30 mouse cellular contexts compared by ENCODE assay signal in the genomic region with DNA sequence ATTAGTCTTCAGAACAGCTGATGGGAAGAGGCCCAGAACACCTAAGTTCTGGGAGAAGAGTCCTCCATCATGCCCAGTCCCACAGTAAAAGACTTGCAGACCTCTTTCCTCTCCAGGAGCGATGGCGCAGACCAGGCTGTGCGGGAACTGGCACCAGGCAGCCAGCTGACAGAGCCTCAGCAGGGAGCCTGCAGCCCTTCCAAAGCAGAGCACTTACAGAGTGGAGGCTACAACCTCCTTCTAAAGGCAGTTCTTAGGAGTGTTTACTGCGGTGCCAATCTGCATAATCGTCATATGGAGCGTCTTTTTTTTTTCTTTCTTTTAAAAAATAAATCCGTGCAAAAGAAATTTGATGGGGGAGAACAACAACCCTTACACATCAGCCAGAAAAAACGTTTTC. TPM values are rescaled to one million over a fixed set of nuclear protein-coding genes. Genes with fewer than 3 reads are reported as not detected.
DNase-seq lines count a peak whose midpoint lies in the region; ATAC-seq lines count a peak whose summit lies in the region.
"Had no signal": no experiment of that assay in that cellular context is flagged by ENCODE, and none has a peak within 500 bp of the region (broad histone marks: within the 10 kb centered on the region; RNA-seq: fewer than 3 reads in every experiment).

No protein-coding gene starts in this region.

- H3K36me3 ChIP-seq in midbrain, embryonic 11.5 days (ENCODE audit: control insufficient read depth, insufficient read depth, low read length): no peaks in the 10 kb centered on the region; the same call in 1 of the 2 replicates
- H3K36me3 ChIP-seq in midbrain, embryonic 13.5 days: peaks cover 27% of the 10 kb centered on the region
- H3K36me3 ChIP-seq: embryonic facial prominence, embryonic 15.5 days; midbrain, embryonic 15.5 days; neural tube, embryonic 15.5 days had no signal

- ATAC-seq in cerebellum, adult (ENCODE audit: insufficient number of reproducible peaks, low FRiP score, low TSS enrichment): no peak
- no peak for ATAC-seq in midbrain, embryonic 11.5 days (ENCODE audit: low FRiP score)
- no peak for ATAC-seq in midbrain, embryonic 13.5 days
- ATAC-seq: forebrain, embryonic 14.5 days; midbrain, embryonic 15.5 days had no signal

- peaks cover 10% of the 10 kb centered on the region for H3K4me1 ChIP-seq in midbrain, embryonic 11.5 days (ENCODE audit: control insufficient read depth, insufficient read depth, low read length)
- H3K4me1 ChIP-seq in midbrain, embryonic 13.5 days (replicated peaks): peaks cover 40% of the 10 kb centered on the region

- H3K27me3 ChIP-seq in midbrain, embryonic 11.5 days (ENCODE audit: control insufficient read depth, insufficient read depth, low read length): no peaks in the 10 kb centered on the region
- no peaks in the 10 kb centered on the region for H3K27me3 ChIP-seq in midbrain, embryonic 13.5 days
- H3K27me3 ChIP-seq: embryonic facial prominence, embryonic 15.5 days; limb, embryonic 13.5 days; lung, embryonic 15.5 days; midbrain, embryonic 15.5 days; neural tube, embryonic 15.5 days had no signal

- H3K27ac ChIP-seq in midbrain, embryonic 11.5 days (ENCODE audit: low read depth, low read length): no peak overlapping the region
- no peak overlapping the region for H3K27ac ChIP-seq in midbrain, embryonic 13.5 days
- H3K27ac ChIP-seq: embryonic facial prominence, embryonic 10.5 days; embryonic facial prominence, embryonic 15.5 days; heart, adult 2 months; hindbrain, embryonic 10.5 days; limb, embryonic 13.5 days; lung, embryonic 15.5 days; midbrain, embryonic 15.5 days; neural tube, embryonic 15.5 days had no signal

- H3K9ac ChIP-seq in midbrain, embryonic 11.5 days (ENCODE audit: low read length): no peak overlapping the region
- no peak overlapping the region for H3K9ac ChIP-seq in midbrain, embryonic 13.5 days (replicated peaks)
- H3K9ac ChIP-seq: embryonic facial prominence, embryonic 15.5 days; limb, embryonic 13.5 days; lung, embryonic 15.5 days; midbrain, embryonic 15.5 days; neural tube, embryonic 15.5 days had no signal

- WGBS in midbrain, embryonic 11.5 days: 65% methylated on average over 8 of the region's 8 CpGs
- 60% methylated on average over 8 of the region's 8 CpGs for WGBS in midbrain, embryonic 13.5 days

- no peak overlapping the region for H3K4me2 ChIP-seq in midbrain, embryonic 11.5 days
- H3K4me2 ChIP-seq in midbrain, embryonic 13.5 days (replicated peaks): no peak overlapping the region
- H3K4me2 ChIP-seq: embryonic facial prominence, embryonic 15.5 days; limb, embryonic 13.5 days; liver, embryonic 11.5 days; lung, embryonic 15.5 days; midbrain, embryonic 15.5 days; neural tube, embryonic 15.5 days had no signal

- H3K4me3 ChIP-seq in midbrain, embryonic 11.5 days (ENCODE audit: low read depth, low read length): no peak overlapping the region
- H3K4me3 ChIP-seq in midbrain, embryonic 13.5 days (replicated peaks): no peak overlapping the region
- H3K4me3 ChIP-seq: embryonic facial prominence, embryonic 10.5 days; embryonic facial prominence, embryonic 15.5 days; heart, adult 2 months; hindbrain, embryonic 10.5 days; limb, embryonic 13.5 days; lung, embryonic 15.5 days; midbrain, embryonic 15.5 days; neural tube, embryonic 15.5 days had no signal

- peak; percentile 61 for DNase-seq in cerebellum, adult 11-12 months
- peak; percentile 68 for DNase-seq in midbrain, embryonic 11.5 days (ENCODE audit: low spot score, missing footprints)
- peak; percentile 67 for DNase-seq in cerebellum, adult 9-11 months
- DNase-seq in retina, embryonic 14.5 days (ENCODE audit: low spot score): peak; percentile 12
- no peak for DNase-seq in lung, postnatal 25 days (ENCODE audit: low spot score)
- no peak for DNase-seq in adrenal gland, postnatal 36 days
- DNase-seq: adrenal gland, adult 8-10 months; gastrocnemius, postnatal 25 days; heart, adult 2 months; heart, postnatal 14 days; kidney, adult 11 months; kidney, postnatal 14 days; layer of hippocampus, adult 9-11 months; lung, postnatal 36 days; right cerebral cortex, adult 18-20 months; spleen, adult 18-20 months; thymus, adult 18-20 months; thymus, postnatal 25 days had no signal

- no peaks in the 10 kb centered on the region for H3K9me3 ChIP-seq in midbrain, embryonic 11.5 days (ENCODE audit: control insufficient read depth, low read length)
- H3K9me3 ChIP-seq in midbrain, embryonic 13.5 days: no peaks in the 10 kb centered on the region
- H3K9me3 ChIP-seq: embryonic facial prominence, embryonic 10.5 days; embryonic facial prominence, embryonic 15.5 days; G1E; hindbrain, embryonic 10.5 days; limb, embryonic 13.5 days; lung, embryonic 15.5 days; midbrain, embryonic 15.5 days; neural tube, embryonic 15.5 days had no signal

RNA-seq across cellular contexts. Expression of a gene that starts 5.2 kb away (rescaled TPM):
- polyA plus RNA-seq in midbrain, embryonic 11.5 days (2014; fragmentation: Nextera tagmentation; extraction: Ambion mirVana): 36.9 and 37.8 TPM in 2 replicates
- polyA plus RNA-seq in midbrain, embryonic 13.5 days (2015; fragmentation: Nextera tagmentation; extraction: Ambion mirVana): 37.7 and 40.9 TPM in 2 replicates
- 10 to 100 TPM; 21.2 to 38.2 TPM for total RNA-seq in adrenal gland, postnatal 36 days (2021)

RNA-seq across cellular contexts. Expression of a gene that starts 26.5 kb away (rescaled TPM):
- polyA plus RNA-seq in midbrain, embryonic 11.5 days (2014; fragmentation: Nextera tagmentation; extraction: Ambion mirVana): 43.2 and 46.5 TPM in 2 replicates
- 58.4 TPM in 2 replicates for polyA plus RNA-seq in midbrain, embryonic 13.5 days (2015; fragmentation: Nextera tagmentation; extraction: Ambion mirVana)
- total RNA-seq in adrenal gland, postnatal 36 days (2021): 10 to 100 TPM; 39.5 to 65.7 TPM

Comparison
In these comparisons a context has a peak if more than half of its experiments do, and no peak if none do; other contexts are left out.
1. DNase-seq: peak in cerebellum, adult 11-12 months (single experiment), midbrain, embryonic 11.5 days (single experiment), cerebellum, adult 9-11 months (single experiment) and retina, embryonic 14.5 days (single experiment); none in lung, postnatal 25 days (single experiment) and adrenal gland, postnatal 36 days (0 of 2).